Mouse (Mus musculus) naive thymus-derived CD4-positive, alpha-beta T cell, adult 2 months (primary cell): Measurements from ENCODE around the gene Ugt3a2.
A peak's percentile ranks its signal among the peaks of the same experiment; 100 is the strongest.

Experiments
- DNase-seq: peaks from one replicate; pipeline ENCODE4 v3.0.0-alpha.2; 2011; ENCODE audit warnings: low read depth

Gene Ugt3a2

GRCm38 (mm10) chr15:9335341-9335740 is at the start of gene Ugt3a2:
Gene Ugt3a2, plus strand, starts transcription at chr15:9335550.
- no peak for DNase-seq

GRCm38 (mm10) chr15:9289660-9290059 is 45.7 kb upstream of the Ugt3a2 start:
- no peak for DNase-seq

- DNase-seq, result no peak
Measured at GRCm38 (mm10) chr15:9305978-9306692, 29.2 kb upstream of the Ugt3a2 start.

- DNase-seq, result no peak
Measured at GRCm38 (mm10) chr15:9334596-9334995, 754 bp upstream of the Ugt3a2 start.

- no peak for DNase-seq
Measured at GRCm38 (mm10) chr15:9336616-9337015, 1.3 kb downstream of the Ugt3a2 start.

GRCm38 (mm10) chr15:9337021-9337420 is 1.7 kb downstream of the Ugt3a2 start:
- DNase-seq, result no peak

GRCm38 (mm10) chr15:9348739-9349138 is 13.4 kb downstream of the Ugt3a2 start:
- no peak for DNase-seq

GRCm38 (mm10) chr15:9362801-9363200 is 27.5 kb downstream of the Ugt3a2 start:
- peak; percentile 20 for DNase-seq

- no peak for DNase-seq
Measured at GRCm38 (mm10) chr15:9368774-9369173, 33.4 kb downstream of the Ugt3a2 start.

GRCm38 (mm10) chr15:9376281-9376680 is 40.9 kb downstream of the Ugt3a2 start:
- no peak for DNase-seq

- no peak for DNase-seq
Measured at GRCm38 (mm10) chr15:9409475-9409874, 74.1 kb downstream of the Ugt3a2 start.
